In genomic region chr2:125253699-125254098, GRCm38 (mm10) we compare ENCODE assay signal across 23 mouse cellular contexts.
"Had no signal": no experiment of that assay in that cellular context is flagged by ENCODE, and none has a peak within 500 bp of the region (broad histone marks: within the 10 kb centered on the region; RNA-seq: fewer than 3 reads in every experiment).

No protein-coding gene starts in this region.

- H3K27ac ChIP-seq: intestine, embryonic 15.5 days; kidney, embryonic 15.5 days; left cerebral cortex, adult 2 months; limb, embryonic 12.5 days; liver, embryonic 12.5 days; liver, embryonic 15.5 days; neural tube, embryonic 12.5 days; neural tube, embryonic 15.5 days; stomach, postnatal 0 days had no signal

- H3K4me1 ChIP-seq: intestine, embryonic 15.5 days had no signal

- H3K9ac ChIP-seq: intestine, embryonic 15.5 days; kidney, embryonic 15.5 days; limb, embryonic 12.5 days; liver, embryonic 12.5 days; liver, embryonic 15.5 days; neural tube, embryonic 12.5 days; neural tube, embryonic 15.5 days had no signal

- ATAC-seq: intestine, embryonic 15.5 days; liver, embryonic 12.5 days had no signal

- H3K9me3 ChIP-seq: intestine, embryonic 15.5 days; kidney, embryonic 15.5 days; limb, embryonic 12.5 days; liver, embryonic 12.5 days; liver, embryonic 15.5 days; neural tube, embryonic 12.5 days; neural tube, embryonic 15.5 days had no signal

- H3K27me3 ChIP-seq: intestine, embryonic 15.5 days; kidney, embryonic 15.5 days; limb, embryonic 12.5 days; liver, embryonic 12.5 days; liver, embryonic 15.5 days; neural tube, embryonic 12.5 days; neural tube, embryonic 15.5 days had no signal

- DNase-seq: kidney, adult 11 months; kidney, adult 8-10 months; kidney, postnatal 10 days; kidney, postnatal 36 days; layer of hippocampus, postnatal 36 days; liver; lung, adult 2 months; lung, postnatal 14 days; lung, postnatal 4 days; midbrain, embryonic 14.5 days; right cerebral cortex, adult 18-20 months; right cerebral cortex, postnatal 14 days; right cerebral cortex, postnatal 4 days had no signal

- H3K4me3 ChIP-seq: intestine, embryonic 15.5 days; kidney, embryonic 15.5 days; left cerebral cortex, adult 2 months; limb, embryonic 12.5 days; liver, embryonic 12.5 days; liver, embryonic 15.5 days; neural tube, embryonic 12.5 days; neural tube, embryonic 15.5 days had no signal

- H3K4me2 ChIP-seq: intestine, embryonic 15.5 days; kidney, embryonic 15.5 days; limb, embryonic 12.5 days; liver, embryonic 12.5 days; liver, embryonic 15.5 days; midbrain, embryonic 11.5 days; neural tube, embryonic 12.5 days; neural tube, embryonic 15.5 days had no signal
